Mouse (Mus musculus) limb, embryonic 12.5 days (tissue): ENCODE data around the gene Smim6. TPM values are rescaled to one million over a fixed set of nuclear protein-coding genes. Genes with fewer than 3 reads are reported as not detected.

Experiments
- ATAC-seq: fragments of 200-750 bp; cut with Nextera tagmentation; 2 replicates; pipeline ENCODE4 v1.8.0; 2017; ENCODE audit warnings: low read depth, moderate TSS enrichment; ENCODE audit not compliant: insufficient number of reproducible peaks, insufficient read depth, low FRiP score, low TSS enrichment
- H3K27ac ChIP-seq: fragments of 300-500 bp; sonication (generic); 2 replicates; pipeline ENCODE4 v1.5.1; 2016; ENCODE audit warnings: mild to moderate bottlenecking, moderate library complexity
- H3K27me3 ChIP-seq: fragments of 300-500 bp; sonication (generic); 2 replicates; pipeline ENCODE4 v1.6.1; 2016; ENCODE audit warnings: mild to moderate bottlenecking, moderate library complexity
- H3K36me3 ChIP-seq: fragments of 300-500 bp; sonication (generic); 2 replicates; pipeline ENCODE4 v1.6.1; 2016; ENCODE audit warnings: mild to moderate bottlenecking, moderate library complexity
- H3K4me1 ChIP-seq: fragments of 300-500 bp; sonication (generic); replicated peaks from 2 replicates; pipeline ENCODE4 v1.6.1; 2016
- H3K4me2 ChIP-seq: fragments of 300-500 bp; sonication (generic); 2 replicates; pipeline ENCODE4 v1.6.1; 2016; ENCODE audit warnings: mild to moderate bottlenecking, moderate library complexity
- H3K4me3 ChIP-seq: fragments of 300-500 bp; sonication (generic); replicated peaks from 2 replicates; pipeline ENCODE4 v1.5.1; 2016; ENCODE audit warnings: mild to moderate bottlenecking
- H3K9ac ChIP-seq: fragments of 300-500 bp; sonication (generic); replicated peaks from 2 replicates; pipeline ENCODE4 v1.6.1; 2016; ENCODE audit warnings: mild to moderate bottlenecking, moderate library complexity
- H3K9me3 ChIP-seq: fragments of 300-500 bp; sonication (generic); 2 replicates; pipeline ENCODE4 v1.6.1; 2016; ENCODE audit warnings: mild to moderate bottlenecking, moderate library complexity
- WGBS: fragments of 180-500 bp; shearing (Covaris S2); methylation state at CpG from one replicate; pipeline ENCODE4 v1.1.7; 2016; 5-methylcytosine and 5-hydroxymethylcytosine counted together
- polyA plus RNA-seq: library from polyadenylated mRNA; unstranded; fragments of >200 nt; fragmentation: Nextera tagmentation; extraction: Ambion mirVana; gene quantifications from 2 replicates; pipeline ENCODE4 v1.2.1, GENCODE M21; 2016

The Smim6 gene
- polyA plus RNA-seq, 1 experiment from 2014 or later = 1.4 TPM

GRCm38 (mm10) chr11:115911134-115911561 is 669 bp upstream of the Smim6 start:
- Histone ChIP-seq H3K27ac (no peak overlapping the region), H3K36me3 (peaks cover 51% of the 10 kb centered on the region), H3K4me1 (no peaks in the 10 kb centered on the region), H3K9ac (no peak overlapping the region), H3K27me3 (no peaks in the 10 kb centered on the region), H3K9me3 (no peaks in the 10 kb centered on the region), H3K4me2 (no peak overlapping the region), H3K4me3 (no peak overlapping the region)
- WGBS = 91% methylated on average over 5 of the region's 5 CpGs
- no peak for ATAC-seq

GRCm38 (mm10) chr11:115916579-115916978 is 4.8 kb downstream of the Smim6 start:
- WGBS = 98% methylated on average over 4 of the region's 4 CpGs
- peaks cover 52% of the 10 kb centered on the region for H3K36me3 ChIP-seq
- ATAC-seq = no peak
- no peak overlapping the region for H3K27ac ChIP-seq
- no peak overlapping the region for H3K4me3 ChIP-seq
- no peaks in the 10 kb centered on the region for H3K27me3 ChIP-seq
- no peak overlapping the region for H3K9ac ChIP-seq
- H3K9me3 ChIP-seq = no peaks in the 10 kb centered on the region
- H3K4me1 ChIP-seq = no peaks in the 10 kb centered on the region
- no peak overlapping the region for H3K4me2 ChIP-seq

- Histone ChIP-seq H3K36me3 (peaks cover 48% of the 10 kb centered on the region), H3K27ac (no peak overlapping the region), H3K27me3 (no peaks in the 10 kb centered on the region), H3K4me3 (no peak overlapping the region), H3K9me3 (no peaks in the 10 kb centered on the region), H3K9ac (no peak overlapping the region), H3K4me2 (no peak overlapping the region), H3K4me1 (no peaks in the 10 kb centered on the region)
- ATAC-seq = no peak
- WGBS = 83% methylated on average over 5 of the region's 5 CpGs
These were observed 6.8 kb downstream of the Smim6 start for GRCm38 (mm10) chr11:115918637-115919036.

- H3K9ac ChIP-seq = no peak overlapping the region
- no peaks in the 10 kb centered on the region for H3K27me3 ChIP-seq
- H3K9me3 ChIP-seq = no peaks in the 10 kb centered on the region
- H3K4me2 ChIP-seq = no peak overlapping the region
- no peak for ATAC-seq
- H3K27ac ChIP-seq = no peak overlapping the region
- H3K4me3 ChIP-seq = no peak overlapping the region
- peaks cover 51% of the 10 kb centered on the region for H3K36me3 ChIP-seq
- 88% methylated on average over 5 of the region's 5 CpGs for WGBS
- H3K4me1 ChIP-seq = no peaks in the 10 kb centered on the region
These were observed 7.3 kb downstream of the Smim6 start for GRCm38 (mm10) chr11:115919073-115919472.

- no peaks in the 10 kb centered on the region for H3K27me3 ChIP-seq
- peaks cover 56% of the 10 kb centered on the region for H3K36me3 ChIP-seq
- H3K4me3 ChIP-seq = no peak overlapping the region
- H3K9me3 ChIP-seq = no peaks in the 10 kb centered on the region
- 49% methylated on average over 6 of the region's 6 CpGs for WGBS
- H3K4me1 ChIP-seq = no peaks in the 10 kb centered on the region
- ATAC-seq = no peak
- H3K9ac ChIP-seq = no peak overlapping the region
- no peak overlapping the region for H3K27ac ChIP-seq
- H3K4me2 ChIP-seq = no peak overlapping the region
These were observed 8.4 kb downstream of the Smim6 start for GRCm38 (mm10) chr11:115920110-115920818.

GRCm38 (mm10) chr11:115921986-115922385 is 10.2 kb downstream of the Smim6 start:
- H3K9me3 ChIP-seq = no peaks in the 10 kb centered on the region
- no peak overlapping the region for H3K4me2 ChIP-seq
- H3K4me3 ChIP-seq = no peak overlapping the region
- no peak for ATAC-seq
- WGBS = 86% methylated on average over 1 of the region's 1 CpGs
- H3K9ac ChIP-seq = no peak overlapping the region
- H3K27ac ChIP-seq = no peak overlapping the region
- H3K4me1 ChIP-seq = no peaks in the 10 kb centered on the region
- H3K27me3 ChIP-seq = no peaks in the 10 kb centered on the region
- H3K36me3 ChIP-seq = peaks cover 49% of the 10 kb centered on the region

- Histone ChIP-seq H3K27ac (no peak overlapping the region), H3K9ac (no peak overlapping the region), H3K9me3 (no peaks in the 10 kb centered on the region), H3K4me3 (no peak overlapping the region), H3K4me2 (no peak overlapping the region), H3K4me1 (peaks cover 10% of the 10 kb centered on the region), H3K36me3 (peaks cover 40% of the 10 kb centered on the region), H3K27me3 (no peaks in the 10 kb centered on the region)
- no peak for ATAC-seq
- 92% methylated on average over 8 of the region's 8 CpGs for WGBS
These were observed 17.2 kb downstream of the Smim6 start for GRCm38 (mm10) chr11:115929031-115929430.

GRCm38 (mm10) chr11:115929818-115930217 is 18.0 kb downstream of the Smim6 start:
- peaks cover 18% of the 10 kb centered on the region for H3K4me1 ChIP-seq
- no peak for ATAC-seq
- no peak overlapping the region for H3K9ac ChIP-seq
- WGBS = 71% methylated on average over 3 of the region's 3 CpGs
- H3K27me3 ChIP-seq = no peaks in the 10 kb centered on the region
- H3K36me3 ChIP-seq = peaks cover 34% of the 10 kb centered on the region
- H3K9me3 ChIP-seq = no peaks in the 10 kb centered on the region
- no peak overlapping the region for H3K4me2 ChIP-seq
- no peak overlapping the region for H3K4me3 ChIP-seq
- no peak overlapping the region for H3K27ac ChIP-seq

GRCm38 (mm10) chr11:115931235-115931634 is 19.4 kb downstream of the Smim6 start:
- no peaks in the 10 kb centered on the region for H3K9me3 ChIP-seq
- H3K4me3 ChIP-seq = no peak overlapping the region
- H3K27me3 ChIP-seq = no peaks in the 10 kb centered on the region
- no peak overlapping the region for H3K4me2 ChIP-seq
- 71% methylated on average over 3 of the region's 3 CpGs for WGBS
- ATAC-seq = no peak
- H3K4me1 ChIP-seq = peaks cover 19% of the 10 kb centered on the region
- no peak overlapping the region for H3K27ac ChIP-seq
- H3K9ac ChIP-seq = no peak overlapping the region
- H3K36me3 ChIP-seq = peaks cover 41% of the 10 kb centered on the region

- H3K36me3 ChIP-seq = peaks cover 44% of the 10 kb centered on the region
- no peaks in the 10 kb centered on the region for H3K9me3 ChIP-seq
- peak; percentile 90 for ATAC-seq
- H3K27me3 ChIP-seq = no peaks in the 10 kb centered on the region
- 0 out of 2 replicates have a peak within 1 kb of the TSS, but pooled peaks have one; percentile 26 for H3K27ac ChIP-seq
- H3K4me2 ChIP-seq = peak within 1 kb of the TSS; percentile 84
- H3K4me3 ChIP-seq = peak within 1 kb of the TSS; percentile 91
- peak within 1 kb of the TSS; percentile 88 for H3K9ac ChIP-seq
- peaks cover 19% of the 10 kb centered on the region for H3K4me1 ChIP-seq
- under 1% methylated on average over 28 of the region's 28 CpGs for WGBS
These were observed 21.4 kb downstream of the Smim6 start, which contains the start of the genes Sap30bp and Recql5 for GRCm38 (mm10) chr11:115933108-115933746. Sap30bp (plus strand) TSS chr11:115933282. Recql5 (minus strand) TSS chr11:115933477.

- H3K9me3 ChIP-seq = no peaks in the 10 kb centered on the region
- H3K36me3 ChIP-seq = peaks cover 42% of the 10 kb centered on the region
- WGBS = 1% methylated on average over 16 of the region's 16 CpGs
- peaks cover 19% of the 10 kb centered on the region for H3K4me1 ChIP-seq
- H3K27ac ChIP-seq = 0 out of 2 replicates have a peak overlapping the region, but pooled peaks have one; percentile 26
- no peaks in the 10 kb centered on the region for H3K27me3 ChIP-seq
- H3K4me2 ChIP-seq = peak overlapping the region; percentile 77
- 0 out of 2 replicates have a peak, but pooled peaks have one; percentile 10 for ATAC-seq
- peak overlapping the region; percentile 91 for H3K4me3 ChIP-seq
- H3K9ac ChIP-seq = peak overlapping the region; percentile 88
These were observed 21.9 kb downstream of the Smim6 start for GRCm38 (mm10) chr11:115933747-115934110.
